Mouse (Mus musculus) CH12.LX (cell line): ENCODE data around the gene Fbxw10. TPM values are rescaled to one million over a fixed set of nuclear protein-coding genes. Genes with fewer than 3 reads are reported as not detected.

Source experiments
- DNase-seq: peaks from one replicate; pipeline ENCODE4 v3.0.0-alpha.2; 2013; ENCODE audit errors: extremely low read depth
- H3K27ac ChIP-seq: 2 replicates; pipeline ENCODE4 v1.5.1; 2012; ENCODE audit warnings: low read depth, mild to moderate bottlenecking, control low read depth, moderate library complexity; ENCODE audit not compliant: insufficient read depth
- H3K27me3 ChIP-seq: replicated peaks from 2 replicates; pipeline ENCODE3; 2012; ENCODE audit warnings: inconsistent platforms
- H3K36me3 ChIP-seq, 2 experiments: replicated peaks in 1 of 2; 2 replicates each; pipeline versions ENCODE3 to v1.6.1; 2012; ENCODE audit warnings: inconsistent platforms in 1 of 2, low read length in 1 of 2, mild to moderate bottlenecking in 1 of 2, mixed read lengths in 1 of 2, moderate library complexity in 1 of 2; ENCODE audit not compliant: control insufficient read depth in 1 of 2, insufficient read depth in 1 of 2
- H3K4me1 ChIP-seq, 2 experiments: 2 replicates each; pipeline ENCODE4 v1.6.1; 2012; ENCODE audit warnings: inconsistent platforms in 1 of 2, moderate library complexity in 1 of 2; ENCODE audit not compliant: insufficient read depth in 2 of 2, control insufficient read depth in 1 of 2
- H3K4me2 ChIP-seq: 2 replicates; pipeline ENCODE4 v1.6.1; 2012; ENCODE audit warnings: low read depth, mild to moderate bottlenecking, control low read depth; ENCODE audit not compliant: poor library complexity, insufficient read depth, severe bottlenecking
- H3K4me3 ChIP-seq, 3 experiments: fragments of 150-350 bp in 1 of 3; sonication (generic) in 1 of 3; replicated peaks in 1 of 3; 2 replicates each; pipeline versions ENCODE3 to v1.5.1; 2011 to 2012; ENCODE audit warnings: low read depth in 2 of 3, low read length in 2 of 3, mild to moderate bottlenecking in 2 of 3, moderate library complexity in 2 of 3, control low read depth in 1 of 3, improper control_type of control experiment in 1 of 3, inconsistent platforms in 1 of 3, mixed read lengths in 1 of 3; ENCODE audit not compliant: poor library complexity in 1 of 3
- H3K79me2 ChIP-seq: replicated peaks from 2 replicates; pipeline ENCODE4 v1.6.1; 2012; ENCODE audit warnings: mild to moderate bottlenecking, moderate library complexity; ENCODE audit not compliant: control insufficient read depth, poor library complexity, insufficient read depth, severe bottlenecking; ENCODE audit errors: extremely low read depth
- H3K9ac ChIP-seq: 2 replicates; pipeline ENCODE4 v1.6.1; 2012; ENCODE audit warnings: low read depth, mild to moderate bottlenecking, control low read depth, moderate library complexity; ENCODE audit not compliant: insufficient read depth
- H3K9me3 ChIP-seq: replicated peaks from 2 replicates; pipeline ENCODE3; 2012; ENCODE audit warnings: low read length, inconsistent platforms, mixed read lengths
- BHLHE40 ChIP-seq: IDR thresholded peaks from 2 replicates; pipeline ENCODE4 v1.6.1; 2011; ENCODE audit warnings: mild to moderate bottlenecking, low read depth, low read length, improper control_type of control experiment
- CHD1 ChIP-seq: IDR thresholded peaks from 2 replicates; pipeline ENCODE4 v1.6.1; 2012; ENCODE audit warnings: low read depth, low read length, improper control_type of control experiment, inconsistent platforms
- CHD2 ChIP-seq: IDR thresholded peaks from 2 replicates; pipeline ENCODE4 v1.6.1; 2011; ENCODE audit warnings: low read length, improper control_type of control experiment
- CTCF ChIP-seq, 2 experiments: IDR thresholded peaks in 1 of 2; conservative IDR thresholded peaks in 1 of 2; 2 replicates each; pipeline ENCODE4 v1.5.1; 2011 to 2012; ENCODE audit warnings: low read depth in 2 of 2, low read length in 2 of 2, improper control_type of control experiment in 1 of 2, inconsistent platforms in 1 of 2, mild to moderate bottlenecking in 1 of 2, moderate library complexity in 1 of 2
- E2F4 ChIP-seq: IDR thresholded peaks from 2 replicates; pipeline ENCODE4 v1.6.1; 2011; ENCODE audit warnings: low read depth, low read length, improper control_type of control experiment; ENCODE audit not compliant: insufficient replicate concordance
- ELF1 ChIP-seq: IDR thresholded peaks from 2 replicates; pipeline ENCODE4 v1.6.1; 2014; ENCODE audit warnings: low read depth, mild to moderate bottlenecking, inconsistent platforms, low read length, improper control_type of control experiment
- ETS1 ChIP-seq: conservative IDR thresholded peaks from 2 replicates; pipeline ENCODE4 v1.6.1; 2012; ENCODE audit warnings: low read depth, mild to moderate bottlenecking, inconsistent platforms, low read length, improper control_type of control experiment, moderate library complexity
- HCFC1 ChIP-seq: IDR thresholded peaks from 2 replicates; pipeline ENCODE4 v1.6.1; 2012; ENCODE audit warnings: low read depth, mild to moderate bottlenecking, inconsistent platforms, low read length, improper control_type of control experiment
- IRF4 ChIP-seq: IDR thresholded peaks from 2 replicates; pipeline ENCODE4 v1.6.1; 2014; ENCODE audit warnings: low read depth, mild to moderate bottlenecking, inconsistent platforms, low read length, improper control_type of control experiment
- JUN ChIP-seq: IDR thresholded peaks from 2 replicates; pipeline ENCODE4 v1.6.1; 2011; ENCODE audit warnings: low read depth, mild to moderate bottlenecking, low read length, improper control_type of control experiment, moderate library complexity; ENCODE audit not compliant: insufficient read depth
- JUND ChIP-seq: conservative IDR thresholded peaks from 2 replicates; pipeline ENCODE4 v1.6.1; 2011; ENCODE audit warnings: low read depth, low read length, improper control_type of control experiment
- MAFK ChIP-seq: IDR thresholded peaks from 2 replicates; pipeline ENCODE4 v1.6.1; 2011; ENCODE audit warnings: low read length, improper control_type of control experiment; ENCODE audit not compliant: insufficient replicate concordance
- MAX ChIP-seq: IDR thresholded peaks from 2 replicates; pipeline ENCODE4 v1.6.1; 2011; ENCODE audit warnings: low read length, improper control_type of control experiment
- MAZ ChIP-seq: IDR thresholded peaks from 2 replicates; pipeline ENCODE4 v1.6.1; 2012; ENCODE audit warnings: low read depth, mild to moderate bottlenecking, inconsistent platforms, low read length, improper control_type of control experiment, moderate library complexity
- MXI1 ChIP-seq: IDR thresholded peaks from 2 replicates; pipeline ENCODE4 v1.6.1; 2011; ENCODE audit warnings: mild to moderate bottlenecking, low read depth, low read length, improper control_type of control experiment
- MYC ChIP-seq: IDR thresholded peaks from 2 replicates; pipeline ENCODE4 v1.6.1; 2011; ENCODE audit warnings: low read depth, mild to moderate bottlenecking, improper control_type of control experiment, low read length
- POLR2AphosphoS2 ChIP-seq: IDR thresholded peaks from 2 replicates; pipeline ENCODE4 v1.6.1; 2011; ENCODE audit warnings: low read depth, low read length, improper control_type of control experiment
- RAD21 ChIP-seq: IDR thresholded peaks from 2 replicates; pipeline ENCODE4 v1.6.1; 2011; ENCODE audit warnings: low read depth, mild to moderate bottlenecking, low read length, improper control_type of control experiment, moderate library complexity
- SIN3A ChIP-seq: IDR thresholded peaks from 2 replicates; pipeline ENCODE4 v1.6.1; 2012; ENCODE audit warnings: low read length, improper control_type of control experiment, inconsistent platforms
- TCF12 ChIP-seq: IDR thresholded peaks from 2 replicates; pipeline ENCODE4 v1.6.1; 2014; ENCODE audit warnings: low read depth, mild to moderate bottlenecking, inconsistent platforms, low read length, improper control_type of control experiment
- USF2 ChIP-seq: conservative IDR thresholded peaks from 2 replicates; pipeline ENCODE4 v1.6.1; 2011; ENCODE audit warnings: low read depth, low read length, improper control_type of control experiment
- ZC3H11A ChIP-seq: IDR thresholded peaks from 2 replicates; pipeline ENCODE4 v1.6.1; 2012; ENCODE audit warnings: low read depth, mild to moderate bottlenecking, inconsistent platforms, low read length, improper control_type of control experiment
- ZMIZ1 ChIP-seq: IDR thresholded peaks from 2 replicates; pipeline ENCODE4 v1.6.1; 2012; ENCODE audit warnings: low read depth, mild to moderate bottlenecking, inconsistent platforms, low read length, improper control_type of control experiment
- ZNF384 ChIP-seq: IDR thresholded peaks from 2 replicates; pipeline ENCODE4 v1.6.1; 2012; ENCODE audit warnings: low read depth, low read length, improper control_type of control experiment, inconsistent platforms
- dilution Hi-C: fragments of 300-500 bp; cut with MboI; formaldehyde crosslinking; loops from 2 replicates; pipeline ENCODE4 v1.14.3; 2020; ENCODE audit warnings: low sequenced_read_pairs; ENCODE audit not compliant: extremely low pct_unique_long_range_greater_than_20kb, extremely low pct_ligation_motif_present
- in situ Hi-C: fragments of 300-500 bp; cut with MboI; formaldehyde crosslinking; loops from 3 replicates; pipeline ENCODE4 v1.14.3; 2019; ENCODE audit warnings: low sequenced_read_pairs, low pct_ligation_motif_present, low pct_unique_long_range_greater_than_20kb, mixed read lengths
- polyA plus RNA-seq: library from polyadenylated mRNA; unstranded; fragments of >175 nt; gene quantifications from 2 replicates; pipeline ENCODE4 v1.2.1, GENCODE M21; 2012; ENCODE audit warnings: low read depth; ENCODE audit not compliant: insufficient read length
- total RNA-seq, 2 experiments: library from RNA; depleted of rRNA; stranded (reverse); fragments of 300-350 nt in 1 of 2; fragments of >200 nt in 1 of 2; gene quantifications; 2 replicates each; pipeline ENCODE4 v1.2.3; 2012 to 2014

The Fbxw10 gene
- total and polyA plus RNA-seq, 3 experiments, result 0.59 to 1.4 (median 0.78) TPM

DNA sequence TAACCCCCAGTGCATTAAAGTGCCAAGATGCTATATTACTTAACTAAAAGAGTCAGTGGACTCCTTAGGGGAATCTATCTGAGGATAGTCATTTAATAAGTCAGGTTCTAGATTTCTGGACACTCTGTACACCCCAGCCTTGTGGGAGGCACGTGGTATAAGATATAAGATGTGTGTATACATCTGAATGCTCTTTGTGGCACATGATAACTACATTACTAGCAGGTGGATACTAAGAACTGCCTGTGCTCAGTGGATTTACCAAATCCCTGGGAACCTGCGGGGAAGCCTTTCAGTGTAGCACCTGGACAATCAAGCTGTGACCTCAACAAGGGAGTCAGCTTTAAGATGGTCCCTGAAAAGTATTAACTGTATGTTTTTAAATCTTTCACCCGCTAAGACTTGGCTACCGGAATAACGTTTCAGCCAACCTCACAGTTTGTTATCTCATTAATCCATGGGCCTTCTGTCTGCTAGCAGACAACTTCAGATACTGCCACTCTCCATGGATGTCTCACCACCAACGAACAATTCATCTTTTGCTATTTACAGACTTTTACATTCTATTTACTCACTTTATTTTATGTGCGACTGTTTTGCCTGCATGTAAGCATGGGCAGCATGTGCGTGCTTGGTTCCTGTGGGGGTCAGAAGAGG lies 23.0 kb downstream of the Fbxw10 start:
- TF ChIP-seq SIN3A, result no peak
- TF ChIP-seq ZNF384, result no peak
- no peak for TF ChIP-seq ZMIZ1
- no peak for TF ChIP-seq HCFC1
- TF ChIP-seq ELF1, result no peak
- no peak for TF ChIP-seq MAZ
- TF ChIP-seq BHLHE40, result no peak
- TF ChIP-seq JUND, result no peak
- TF ChIP-seq MAX, result no peak
- TF ChIP-seq CHD2, result no peak
- TF ChIP-seq ZC3H11A, result no peak
- TF ChIP-seq JUN, result no peak
- TF ChIP-seq IRF4, result no peak
- no peak for TF ChIP-seq USF2
- TF ChIP-seq CTCF (conservative IDR thresholded peaks at IDR 0.05 in 1 of 2, IDR thresholded peaks at IDR 0.05 in 1 of 2; ENCODE audit: low read depth in 2 of 2, low read length in 2 of 2), result no peak
- TF ChIP-seq E2F4, result no peak
- H3K9ac ChIP-seq, result no peak overlapping the region
- peaks cover 0 to 10% of the 10 kb centered on the region in 2 experiments; a peak in 2 of 4 replicates for H3K4me1 ChIP-seq
- in situ Hi-C loops, result no loop called here
- H3K27ac ChIP-seq, result no peak overlapping the region
- H3K4me2 ChIP-seq, result no peak overlapping the region
- H3K36me3 ChIP-seq, result no peaks in the 10 kb centered on the region
- H3K27me3 ChIP-seq, result no peaks in the 10 kb centered on the region
- H3K79me2 ChIP-seq, result no peaks in the 10 kb centered on the region
- H3K9me3 ChIP-seq, result no peaks in the 10 kb centered on the region
- dilution Hi-C loops, result no loop called here
- H3K4me3 ChIP-seq, result no peak overlapping the region
- DNase-seq, result no peak

DNA sequence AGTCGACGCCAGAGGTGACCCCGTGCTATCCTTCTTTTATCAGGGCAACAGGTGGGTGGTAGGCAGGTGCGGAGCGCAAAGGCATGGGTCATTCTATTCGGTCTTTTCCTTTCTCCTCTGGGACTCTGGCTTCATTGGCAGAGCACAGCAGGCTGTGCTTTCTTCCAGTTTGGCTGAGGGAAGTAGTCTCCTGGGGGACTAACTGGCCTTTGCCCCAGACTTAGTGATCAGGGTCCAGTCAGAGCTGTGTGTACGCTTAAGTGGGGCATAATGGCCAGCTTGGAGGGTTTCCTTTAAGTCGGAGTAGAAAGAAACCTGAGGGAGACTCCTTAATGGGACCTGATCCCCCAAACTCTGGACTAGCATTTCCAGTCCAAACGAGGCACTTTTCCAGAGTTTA lies 26.6 kb downstream of the Fbxw10 start:
- Histone ChIP-seq H3K4me2 (no peak overlapping the region), H3K36me3 (no peaks in the 10 kb centered on the region), H3K9me3 (no peaks in the 10 kb centered on the region), H3K27me3 (peaks cover 2% of the 10 kb centered on the region), H3K4me1 (peaks cover 11 to 39% of the 10 kb centered on the region in 2 experiments), H3K27ac (no peak overlapping the region), H3K79me2 (no peaks in the 10 kb centered on the region), H3K4me3 (no peak overlapping the region), H3K9ac (no peak overlapping the region)
- in situ Hi-C loops, result no loop called here
- DNase-seq, result no peak
- dilution Hi-C loops, result no loop called here
- TF ChIP-seq JUN, result no peak
- no peak for TF ChIP-seq MYC
- no peak for TF ChIP-seq MXI1
- TF ChIP-seq IRF4, result no peak
- TF ChIP-seq MAFK, result no peak
- TF ChIP-seq CHD2, result no peak
- no peak for TF ChIP-seq RAD21
- no peak for TF ChIP-seq ETS1
- no peak for TF ChIP-seq ZMIZ1
- TF ChIP-seq ZNF384, result no peak
- TF ChIP-seq CHD1, result no peak
- TF ChIP-seq TCF12, result no peak
- TF ChIP-seq E2F4, result no peak
- no peak for TF ChIP-seq POLR2AphosphoS2
